Mouse (Mus musculus) adrenal gland, postnatal 36 days (tissue): Measurements from ENCODE around the gene Ddah2. TPM values are rescaled to one million over a fixed set of nuclear protein-coding genes. Genes with fewer than 3 reads are reported as not detected.

Experiments used
- DNase-seq, 2 experiments: peaks; one replicate each; pipeline ENCODE4 v3.0.0; 2021; ENCODE audit warnings: mixed read lengths in 1 of 2
- total RNA-seq, 2 experiments: library from RNA; stranded (reverse); gene quantifications; 2 replicates each; pipeline ENCODE4 v1.2.3; 2021

Gene Ddah2
- total RNA-seq, 2 experiments from 2014 or later: 16.1 to 18.2 TPM

DNA sequence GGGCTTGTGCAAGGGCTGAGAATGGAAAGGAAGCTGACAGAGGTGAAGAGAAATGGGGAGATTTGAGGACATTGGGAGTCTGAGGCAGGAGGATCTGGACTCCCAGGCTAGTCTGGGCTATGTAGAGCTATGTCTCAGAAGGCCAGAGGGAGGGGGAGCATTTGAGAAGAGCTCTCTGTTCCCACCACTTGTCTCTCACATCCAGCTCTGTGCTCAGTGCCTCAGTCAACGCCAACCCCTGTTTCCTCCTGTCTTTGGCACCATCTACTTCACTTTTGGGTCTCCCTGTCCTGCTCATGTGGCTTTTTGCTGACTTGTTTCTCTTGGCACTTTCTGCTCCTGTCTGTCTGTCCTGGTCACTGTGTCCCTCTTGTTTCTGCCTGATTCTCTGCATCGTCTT is 18.4 kb downstream of the Ddah2 start:
- no peak for DNase-seq

DNA sequence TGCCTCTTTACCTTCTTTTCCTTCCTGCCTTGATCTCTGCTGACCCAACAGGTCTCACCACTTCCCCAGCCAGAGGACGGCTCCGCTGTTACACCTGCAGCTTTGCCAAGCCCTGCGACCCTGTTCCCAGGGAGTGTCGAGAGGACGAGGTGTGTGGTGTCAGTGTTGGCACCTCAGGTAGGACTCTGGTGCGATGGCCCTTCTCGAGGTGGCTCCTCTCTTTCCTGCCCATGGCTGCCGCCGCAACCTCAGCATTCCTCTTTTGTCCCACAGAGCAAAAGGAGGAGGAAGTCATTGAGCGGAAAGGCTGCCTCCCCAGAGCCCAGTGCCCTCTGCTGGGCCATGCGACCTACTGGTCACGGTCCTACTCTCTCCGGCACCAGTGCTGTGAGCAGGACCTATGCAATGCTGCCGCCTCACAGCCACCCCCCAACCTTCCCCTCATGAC is 19.0 kb downstream of the Ddah2 start, which contains the start of gene Ly6g6d:
Ly6g6d (minus strand) TSS at position 280 of the 448 bp plus-strand sequence.
- DNase-seq: peak; percentile 36 to 55

DNA sequence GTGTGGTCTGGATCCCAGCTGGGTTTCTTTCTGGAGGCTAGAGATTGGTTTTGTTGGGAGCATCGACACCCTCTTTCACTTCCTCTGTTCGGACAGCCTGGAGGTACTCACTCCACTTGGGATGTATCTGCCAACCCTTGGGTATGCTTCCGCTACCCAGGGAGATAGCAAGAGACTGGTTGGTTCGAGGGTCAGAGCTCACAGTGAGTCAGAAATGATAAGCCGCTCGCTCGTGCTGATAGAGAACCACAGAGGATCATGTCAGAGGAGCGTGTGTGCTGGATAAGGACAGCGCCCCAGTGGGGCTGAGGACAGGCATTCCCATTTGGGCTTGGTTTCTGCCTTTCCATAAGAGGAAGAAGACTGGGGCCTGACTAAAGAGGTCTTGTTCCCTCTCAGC is 20.9 kb downstream of the Ddah2 start:
- no peak for DNase-seq

DNA sequence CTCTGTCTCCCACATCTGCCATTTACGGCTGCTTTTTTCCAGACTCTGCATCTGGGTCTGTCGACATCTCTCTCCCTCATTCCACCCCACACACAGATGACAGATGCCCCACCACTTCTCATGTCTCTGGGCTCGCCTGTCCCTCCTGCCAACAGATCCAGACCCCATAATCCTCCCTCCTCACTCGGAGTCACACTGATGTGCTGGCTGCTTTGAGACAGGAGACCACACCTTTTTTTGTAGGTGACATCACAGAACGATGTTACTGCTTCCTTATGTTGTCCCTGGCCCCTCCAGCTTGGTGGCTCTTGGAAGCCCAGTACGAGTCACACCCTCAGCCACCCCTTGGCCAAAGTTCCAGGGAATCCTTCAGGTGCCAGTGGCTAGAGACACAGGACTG is 21.4 kb downstream of the Ddah2 start:
- DNase-seq: no peak

DNA sequence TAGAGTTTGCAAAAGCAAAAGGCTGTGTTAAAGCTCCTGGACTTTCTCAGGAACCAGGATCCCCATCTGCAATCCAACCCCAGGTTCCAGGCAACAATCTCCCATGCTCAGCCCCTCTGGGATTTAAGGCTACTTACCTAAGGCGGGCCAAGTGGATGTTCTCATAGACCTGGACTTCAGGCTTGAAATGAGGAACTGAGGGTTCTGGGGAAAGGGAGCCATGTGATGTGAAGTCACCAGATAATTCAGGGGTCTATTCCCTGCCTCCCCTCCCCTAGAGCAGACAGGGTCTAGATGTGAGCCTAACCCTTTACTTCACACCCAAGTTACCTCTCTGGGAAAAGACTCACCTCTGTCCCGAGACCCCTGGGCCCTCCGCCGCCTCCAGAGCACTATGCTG is 21.9 kb downstream of the Ddah2 start:
- DNase-seq: no peak

DNA sequence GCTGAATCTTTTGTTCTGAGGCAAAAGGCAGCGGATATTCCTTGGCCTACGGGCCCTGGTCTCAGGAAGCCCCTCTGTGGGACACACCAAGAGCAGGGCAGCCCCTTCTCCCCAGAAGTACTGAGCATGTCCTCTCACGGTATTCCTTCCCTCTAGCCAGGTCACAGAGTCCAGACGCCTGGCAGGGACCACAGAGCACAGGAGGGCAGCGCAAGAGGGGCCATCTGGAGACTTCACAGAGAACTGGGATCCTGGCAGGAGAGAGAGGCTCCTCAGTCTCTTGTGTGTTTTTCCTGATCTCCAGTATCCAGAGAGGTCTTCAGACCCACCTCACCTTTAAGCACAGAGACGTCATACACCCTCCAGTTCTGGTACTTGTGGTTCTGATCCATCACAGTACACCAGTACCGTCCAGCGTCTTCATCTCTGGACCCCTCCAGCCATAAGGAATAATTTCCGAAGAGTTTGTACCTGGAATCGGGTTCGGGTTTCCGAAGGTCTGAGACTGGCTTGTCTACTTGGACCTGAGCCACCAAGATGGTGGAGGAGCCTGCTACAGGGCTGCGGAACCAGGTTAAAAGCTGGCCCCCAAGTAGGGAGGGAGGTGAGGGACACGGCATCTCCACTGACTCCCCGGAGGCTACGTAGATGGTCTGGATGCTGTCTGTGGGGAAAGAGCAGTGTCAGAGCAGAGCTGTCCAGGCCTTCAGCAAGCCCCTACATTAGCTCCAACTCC is 24.2 kb downstream of the Ddah2 start:
- no peak for DNase-seq

DNA sequence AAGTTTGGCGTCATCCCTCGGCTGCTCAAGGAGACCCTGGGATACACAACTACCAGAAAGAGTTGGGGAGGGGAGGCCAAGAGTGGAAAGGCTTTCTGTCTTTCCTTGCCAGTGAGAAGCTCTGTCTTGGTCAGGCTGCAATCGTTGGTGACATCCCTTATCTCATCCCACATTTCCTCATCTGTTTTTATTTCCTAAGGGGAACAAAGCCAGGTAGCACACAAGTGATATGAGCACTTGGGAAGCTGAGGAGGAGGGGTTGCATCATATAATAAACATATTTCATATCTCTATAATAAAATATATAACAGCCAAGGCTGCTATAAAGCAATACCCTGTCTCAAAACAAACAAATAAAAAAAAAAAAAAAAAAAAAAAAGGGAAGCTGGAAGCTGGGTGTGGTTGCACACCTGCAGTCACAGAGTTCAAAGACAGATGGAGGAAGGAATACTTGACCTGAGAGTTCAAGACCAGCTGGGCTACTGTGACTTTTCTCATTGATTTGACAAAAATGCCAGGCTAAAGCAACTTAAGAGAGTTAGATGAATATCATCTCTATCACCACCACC is 25.2 kb downstream of the Ddah2 start:
- no peak for DNase-seq

DNA sequence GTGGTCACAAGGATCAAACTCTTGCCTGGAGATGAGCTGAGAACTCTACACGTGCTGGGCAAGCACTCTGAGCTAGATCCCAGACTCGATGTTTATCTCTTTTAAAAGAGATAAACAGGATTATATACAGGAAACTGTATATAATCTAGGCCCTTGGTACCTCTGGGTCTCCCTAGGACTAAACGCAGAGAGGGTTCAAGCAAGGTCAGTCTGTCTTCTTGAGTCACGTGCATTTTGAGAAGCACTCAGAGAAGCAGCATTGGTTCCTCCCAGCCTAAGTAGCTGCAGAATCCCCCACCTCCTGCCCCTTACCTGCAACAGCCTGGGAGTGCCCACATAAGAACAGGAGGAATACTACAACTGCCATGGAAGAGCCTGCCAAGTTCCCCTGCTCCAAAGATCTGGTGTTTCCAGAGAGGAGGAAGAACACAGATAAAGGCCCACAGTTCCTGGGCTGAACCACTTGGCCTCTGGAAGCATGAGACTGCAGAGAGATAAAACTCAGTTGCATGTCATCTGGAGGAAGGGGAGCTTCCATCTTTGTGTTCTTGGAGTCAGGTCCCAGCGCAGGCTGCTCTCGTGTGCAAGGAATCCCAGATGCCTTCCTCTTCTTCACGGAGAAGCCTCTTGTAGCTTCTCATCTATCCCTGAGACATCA is 26.5 kb downstream of the Ddah2 start, which contains the start of gene Ly6g6f:
Ly6g6f (minus strand) TSS at position 403 of the 658 bp plus-strand sequence.
- no peak for DNase-seq

DNA sequence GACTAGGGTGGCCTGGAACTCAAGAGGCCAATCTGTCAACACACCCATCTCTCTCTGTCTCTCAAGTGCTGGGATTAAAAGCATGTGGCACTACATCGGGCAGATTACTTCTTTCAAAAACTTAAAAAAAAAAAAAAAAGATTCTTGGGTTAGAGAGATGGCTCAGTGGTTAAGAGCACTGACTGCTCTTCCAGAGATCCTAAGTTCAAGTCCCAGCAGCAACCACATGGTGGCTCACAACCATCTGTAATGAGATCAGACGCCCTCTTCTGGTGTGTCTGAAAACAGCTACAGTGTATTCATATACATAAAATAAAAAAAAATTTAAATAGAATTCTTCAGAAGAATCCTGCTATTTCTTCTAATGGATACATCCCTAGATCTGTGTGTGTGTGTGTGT is 29.3 kb downstream of the Ddah2 start:
- DNase-seq: no peak

DNA sequence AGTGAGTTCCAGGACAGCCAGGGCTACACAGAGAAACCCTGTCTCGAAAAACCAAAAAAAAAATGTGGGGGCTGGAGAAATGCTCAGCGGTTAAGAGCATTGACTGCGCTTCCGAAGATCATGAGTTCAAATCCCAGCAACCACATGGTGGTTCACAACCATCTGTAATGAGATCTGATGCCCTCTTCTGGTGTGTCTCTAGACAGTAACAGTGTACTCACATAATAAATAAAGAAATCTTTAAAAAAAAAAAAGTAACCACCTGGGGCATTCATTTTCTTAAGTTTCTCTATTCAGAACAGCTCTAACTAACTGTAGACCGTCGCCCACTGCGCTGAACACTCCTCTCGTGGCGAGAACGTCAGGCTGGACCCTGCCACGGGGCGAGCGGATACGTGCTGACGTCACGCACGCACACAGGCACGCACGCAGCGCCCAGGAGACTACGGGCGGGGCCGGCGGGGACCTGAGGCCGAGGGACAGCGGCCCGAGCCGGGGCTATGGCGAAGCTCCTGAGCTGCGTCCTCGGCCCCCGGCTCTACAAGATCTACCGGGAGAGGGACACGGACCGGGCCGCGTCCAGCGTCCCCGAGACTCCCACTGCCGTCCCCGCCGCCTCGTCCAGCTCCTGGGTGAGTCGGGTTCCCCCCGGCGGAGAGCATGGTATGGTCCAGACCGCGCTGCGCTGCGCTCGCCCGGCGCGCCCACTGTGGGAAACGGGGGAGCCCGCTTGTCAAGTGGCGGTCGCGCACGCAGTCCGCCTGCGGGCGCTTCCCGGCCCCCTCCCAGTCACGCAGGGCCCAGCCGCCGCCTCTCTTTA is 30.2 kb downstream of the Ddah2 start, which contains the start of gene Abhd16a:
Abhd16a (plus strand) TSS at position 439 of the 820 bp plus-strand sequence.
- peak; percentile 95 to 96 for DNase-seq

DNA sequence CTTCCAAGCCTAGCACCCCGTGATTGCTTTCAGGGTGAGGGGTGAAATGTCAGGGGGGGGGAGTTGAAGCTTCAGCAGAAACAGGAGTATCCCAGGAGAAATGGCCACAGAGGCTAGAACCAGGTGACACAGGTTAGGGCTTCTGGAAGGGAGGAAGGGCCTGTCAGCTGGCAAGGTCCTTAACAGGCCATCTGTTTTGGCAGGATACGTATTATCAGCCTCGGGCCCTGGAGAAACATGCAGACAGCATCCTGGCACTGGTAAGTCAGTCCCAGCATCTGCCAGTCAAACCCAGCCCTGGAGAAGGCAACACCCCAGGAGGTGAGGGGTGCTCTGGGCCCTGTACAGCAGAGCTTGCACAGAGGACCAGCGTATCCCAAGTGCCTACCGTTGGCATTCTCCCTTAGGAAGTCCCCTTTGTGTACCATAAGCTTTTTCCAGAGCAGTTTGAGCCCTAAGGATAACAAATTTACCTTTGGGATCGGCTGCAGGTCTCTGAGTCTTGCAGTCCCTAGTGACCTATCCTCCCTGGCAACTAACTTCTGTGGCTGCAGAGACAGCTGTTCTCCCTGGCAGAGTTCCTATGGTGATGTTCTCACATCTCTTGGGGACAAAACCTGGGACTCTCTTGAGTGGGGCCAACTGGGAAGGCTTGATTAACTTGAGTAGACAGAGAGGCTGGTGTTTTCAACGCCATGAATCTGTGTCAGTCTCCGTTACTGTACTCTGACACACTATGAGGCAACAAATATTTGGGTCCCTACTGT is 31.5 kb downstream of the Ddah2 start:
- peak in 1 of 2 experiments; percentile 26 for DNase-seq

DNA sequence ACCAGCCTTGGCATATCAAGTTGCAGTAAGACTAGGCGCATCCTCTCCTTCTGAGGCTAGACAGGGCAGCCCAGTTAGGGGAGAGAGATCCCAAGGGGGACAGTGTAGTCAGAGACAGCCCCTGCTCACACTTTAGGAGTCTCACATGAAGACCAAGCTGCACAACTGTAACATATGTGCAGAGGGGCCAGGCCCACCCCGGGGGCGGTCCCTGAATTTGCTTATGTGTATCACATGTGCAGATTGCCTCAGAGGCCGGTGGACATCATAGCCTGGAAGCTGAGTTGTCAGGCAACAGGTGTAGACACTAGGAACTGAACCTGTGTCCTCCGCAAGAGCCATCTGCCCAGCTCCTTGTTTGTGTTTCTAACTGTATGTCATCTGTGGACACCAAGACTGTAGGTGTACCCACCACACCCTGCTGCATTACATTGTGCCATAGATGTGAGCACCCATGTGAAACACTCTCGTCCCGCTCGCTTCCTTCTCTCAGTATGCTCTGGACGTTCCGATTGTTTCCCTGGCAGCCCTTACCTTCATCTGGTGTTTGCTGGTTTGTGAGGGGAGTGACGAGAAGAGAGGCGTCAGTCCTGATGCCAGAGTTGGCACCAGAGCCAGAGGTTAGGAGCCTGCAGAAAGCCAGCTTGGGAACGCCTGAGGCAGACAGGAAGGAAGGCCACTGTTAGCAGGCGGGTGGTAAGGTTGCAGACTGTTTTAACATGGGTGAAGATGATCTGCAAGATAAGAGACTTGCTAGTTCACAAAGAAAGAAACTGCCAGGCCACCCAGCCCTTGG is 33.8 kb downstream of the Ddah2 start:
- DNase-seq: no peak

DNA sequence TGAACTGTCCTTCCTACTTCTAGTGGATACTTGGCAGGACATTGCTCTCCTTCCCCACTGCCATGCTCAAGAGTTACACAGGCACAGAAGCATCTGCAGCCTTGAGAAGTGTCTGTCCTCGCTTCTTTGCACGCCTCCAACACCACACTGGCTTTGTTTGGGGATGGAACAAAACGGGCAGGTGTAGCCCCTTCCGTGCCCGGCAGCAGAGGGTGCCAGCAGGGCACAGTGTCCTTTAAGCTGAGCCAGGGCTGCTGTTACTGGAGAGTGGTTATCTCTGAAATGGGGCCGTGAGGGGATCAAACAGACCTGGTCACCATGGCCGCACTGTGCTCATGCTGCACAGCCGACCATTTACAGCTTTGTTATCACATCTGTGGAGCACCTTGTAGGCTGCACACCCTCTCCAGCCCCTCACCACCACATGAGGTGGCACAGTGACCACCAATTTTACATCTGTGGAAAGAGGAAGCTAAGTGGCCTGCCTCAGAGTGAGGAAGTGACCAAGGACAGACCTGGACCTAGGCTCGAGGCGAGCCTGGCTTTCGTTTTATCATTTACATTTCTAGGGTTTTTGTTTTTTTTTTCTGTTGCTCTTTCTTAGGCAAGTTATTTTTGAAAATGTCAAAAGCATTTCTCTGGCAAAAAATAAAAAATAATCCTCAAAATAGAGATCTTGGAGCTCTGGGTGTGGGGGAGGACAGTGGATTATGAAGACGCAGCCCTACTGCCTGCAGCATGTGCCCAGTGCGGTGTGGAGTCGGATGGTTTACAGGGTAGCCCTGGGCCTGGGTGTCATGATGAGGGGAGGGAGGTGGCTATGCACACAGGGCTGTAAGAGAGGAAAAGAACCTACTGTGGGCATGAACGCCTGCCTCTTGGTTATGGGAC is 35.9 kb downstream of the Ddah2 start:
- DNase-seq: no peak

DNA sequence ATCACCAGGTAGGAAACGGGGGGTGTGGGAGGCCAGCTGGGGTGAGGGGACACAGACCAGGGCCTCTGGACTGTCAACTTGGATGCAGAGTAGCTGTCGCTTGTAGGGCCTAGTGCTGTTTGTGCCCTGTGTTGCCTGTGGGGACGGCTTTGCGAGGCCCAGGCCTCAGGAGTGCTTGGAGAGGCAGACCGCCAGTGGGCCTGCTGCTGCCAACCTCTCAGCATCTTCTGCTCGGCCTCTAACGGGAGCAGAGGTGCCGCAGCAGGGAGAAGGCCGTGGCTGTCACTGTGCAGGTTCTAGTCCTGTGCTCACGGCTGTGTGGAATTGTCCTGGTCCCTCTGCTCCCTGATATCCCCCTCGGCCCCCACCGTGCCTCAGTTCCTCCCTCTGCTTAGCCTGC is 37.8 kb downstream of the Ddah2 start:
- no peak for DNase-seq

DNA sequence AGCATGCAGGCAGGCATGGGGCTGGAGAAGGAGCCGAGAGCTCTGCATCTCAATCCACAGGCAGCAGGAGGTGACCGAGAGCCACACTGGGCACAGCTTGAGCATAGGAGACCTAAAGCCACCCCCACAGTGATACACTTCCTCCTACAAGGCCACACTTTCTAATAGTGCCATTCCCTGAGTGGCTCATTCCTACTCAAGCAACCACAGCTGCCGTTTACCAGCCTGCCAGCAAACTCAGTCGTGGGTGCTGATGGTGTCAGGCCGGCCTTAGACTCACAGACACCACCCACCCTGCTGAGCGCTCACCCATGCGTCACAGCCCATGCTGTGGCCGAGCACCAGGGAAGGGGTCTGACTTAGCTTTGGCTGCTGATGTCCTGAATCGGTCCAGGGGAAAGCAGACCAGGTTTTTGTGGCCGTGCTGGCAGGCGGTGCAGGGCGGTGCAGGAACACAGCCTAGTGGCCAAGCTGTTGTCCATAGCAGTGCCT is 38.4 kb downstream of the Ddah2 start:
- peak in 1 of 2 experiments; percentile 31 for DNase-seq

DNA sequence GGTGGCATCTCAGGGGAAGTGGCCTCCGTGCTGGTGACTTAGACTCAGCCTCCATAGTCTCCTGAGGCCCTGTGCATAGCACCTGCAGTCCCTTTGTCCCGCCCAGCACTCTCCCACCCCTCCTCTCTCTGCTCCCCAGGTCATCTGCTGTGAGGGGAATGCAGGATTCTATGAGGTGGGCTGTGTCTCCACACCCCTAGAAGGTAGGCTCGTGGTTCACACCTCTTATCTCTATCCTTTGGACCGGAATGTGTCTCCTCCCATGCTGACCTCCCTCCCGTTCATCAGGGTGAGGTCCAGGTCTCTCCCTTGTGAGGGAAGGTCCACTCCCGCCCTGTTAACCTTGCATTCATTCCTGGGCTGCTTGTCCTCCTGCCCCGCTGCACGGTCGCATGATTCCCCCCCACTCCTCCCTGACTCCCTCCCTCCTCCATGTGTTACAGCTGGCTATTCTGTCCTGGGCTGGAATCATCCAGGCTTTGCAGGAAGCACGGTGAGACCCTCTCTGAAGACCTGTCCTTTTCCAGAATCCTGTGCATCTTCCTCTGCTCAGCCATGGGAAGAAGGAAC is 41.4 kb downstream of the Ddah2 start:
- DNase-seq: no peak

DNA sequence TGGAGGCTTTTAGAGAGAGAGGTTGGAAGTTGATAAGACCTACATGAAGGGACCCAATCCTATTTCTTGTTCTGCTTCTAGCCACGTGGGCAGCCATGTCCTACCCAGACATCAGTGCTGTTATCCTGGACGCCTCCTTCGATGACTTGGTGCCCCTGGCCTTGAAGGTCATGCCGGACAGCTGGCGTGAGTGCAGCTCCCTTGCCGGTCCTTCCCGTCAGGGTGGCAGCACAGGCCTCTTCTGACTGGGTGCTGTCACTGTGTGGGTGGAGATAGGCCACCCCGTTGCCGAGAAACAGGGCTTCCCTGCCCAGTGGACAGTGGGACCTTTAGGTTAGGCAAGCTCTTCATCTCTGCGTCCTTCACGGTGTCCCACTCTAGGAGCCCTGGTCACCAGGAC is 42.3 kb downstream of the Ddah2 start:
- peak; percentile 33 to 47 for DNase-seq

DNA sequence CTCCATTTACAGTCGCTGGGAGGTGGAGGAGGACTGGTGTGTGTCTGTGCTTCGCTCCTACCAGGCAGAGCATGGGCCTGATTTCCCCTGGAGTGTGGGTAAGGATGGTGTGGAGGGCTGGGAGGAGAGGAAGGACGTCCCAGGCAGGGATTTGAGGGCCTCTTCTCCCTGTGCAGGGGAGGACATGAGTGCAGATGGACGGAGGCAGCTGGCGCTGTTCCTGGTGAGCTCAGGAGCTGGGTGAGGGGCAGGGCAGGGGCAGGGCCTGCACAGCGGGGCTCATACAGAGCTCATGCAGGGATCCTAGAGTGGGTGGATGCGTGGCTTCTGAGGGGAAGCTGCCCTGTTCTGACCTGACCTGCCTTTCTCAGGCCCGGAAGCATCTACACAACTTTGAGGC is 43.5 kb downstream of the Ddah2 start:
- DNase-seq: no peak

DNA sequence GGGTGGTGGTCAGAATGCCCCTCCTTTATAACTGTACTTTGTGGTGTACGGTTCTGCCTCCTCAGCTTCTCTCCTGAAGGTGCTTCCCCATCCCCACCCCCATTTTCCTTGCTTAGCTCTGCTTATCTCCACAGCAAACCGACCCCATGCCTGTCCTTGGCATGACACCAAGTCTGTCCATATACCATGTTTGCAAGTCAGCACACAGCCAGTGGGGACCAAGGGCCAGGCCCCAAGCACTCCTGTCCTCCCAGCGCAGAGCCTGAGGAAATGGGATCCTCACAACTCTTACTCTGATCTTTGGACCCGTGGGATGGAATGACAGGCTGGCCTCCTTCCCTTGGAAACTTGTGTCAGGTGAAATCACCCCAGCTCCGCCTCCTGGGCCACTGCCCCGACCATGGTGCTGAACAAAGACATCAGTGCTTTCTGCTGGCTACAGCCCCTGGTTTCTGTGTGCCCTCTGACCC is 44.4 kb downstream of the Ddah2 start:
- no peak for DNase-seq
